Mouse (Mus musculus): ENCODE results near the gene Lipo4. TPM values are rescaled to one million over a fixed set of nuclear protein-coding genes. Genes with fewer than 3 reads are reported as not detected.
"Not testable (repeated sequence)": the region's sequence is repeated elsewhere in the genome, so short reads cannot be mapped to it uniquely, and the experiment has no call there.

Lipo4 gene
- not detected in 2 replicates for polyA plus RNA-seq (2012; ENCODE audit: insufficient read depth, insufficient read length, missing spikeins)

DNA sequence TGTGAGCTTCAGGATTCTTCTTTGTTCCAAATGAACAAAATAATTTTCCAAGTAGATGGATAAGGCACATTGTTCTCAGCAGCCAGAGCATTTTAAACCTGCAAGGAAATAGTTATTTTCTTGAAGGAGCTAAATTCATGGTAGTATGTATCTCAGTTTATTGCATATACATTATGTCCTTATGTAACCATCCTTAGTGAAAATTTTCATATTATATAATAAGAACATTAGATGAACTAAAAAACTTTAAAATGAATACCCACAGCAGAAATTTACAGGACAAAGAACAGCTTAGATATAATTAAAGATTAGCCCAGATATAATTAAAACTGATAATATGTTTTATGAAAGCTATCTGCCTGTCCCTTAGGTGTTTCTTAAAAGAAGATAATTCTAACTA, at the start of gene Lipo4:
Lipo4 (minus strand) TSS at position 101 of the 400 bp plus-strand sequence.
- H3K4me3 ChIP-seq (ENCODE audit: insufficient read depth, low read depth, low read length), result no peak within 1 kb of the TSS
- no peaks in the 10 kb centered on the region for H3K4me1 ChIP-seq (ENCODE audit: control insufficient read depth, insufficient read depth, insufficient read length, low read length)
- H3K27ac ChIP-seq (replicated peaks; ENCODE audit: low read depth, low read length), result no peak within 1 kb of the TSS

DNA sequence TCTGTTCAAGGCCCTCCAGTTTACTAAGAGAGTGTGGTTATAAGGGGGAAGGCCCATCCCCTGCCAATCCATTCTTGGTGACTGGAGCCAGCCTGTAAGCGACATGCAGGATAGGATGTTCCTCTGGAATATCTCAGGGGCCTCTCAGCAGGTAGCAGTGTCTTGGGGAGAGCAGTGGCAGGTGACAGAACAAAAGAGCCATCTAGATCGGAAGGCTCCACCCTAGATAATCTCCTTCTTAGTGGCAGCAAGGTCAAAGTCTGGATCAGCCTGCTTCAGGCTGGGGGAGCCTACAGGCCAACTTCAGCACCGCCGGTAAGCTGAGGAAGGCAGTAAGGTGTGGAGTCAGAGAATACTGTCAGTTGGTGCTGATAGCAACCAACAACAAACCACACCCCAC, 61.2 kb downstream of the Lipo4 start:
- H3K4me1 ChIP-seq (ENCODE audit: control insufficient read depth, insufficient read depth, insufficient read length, low read length); H3K4me3 ChIP-seq (ENCODE audit: insufficient read depth, low read depth, low read length); H3K27ac ChIP-seq (replicated peaks; ENCODE audit: low read depth, low read length): not testable (repeated sequence)

DNA sequence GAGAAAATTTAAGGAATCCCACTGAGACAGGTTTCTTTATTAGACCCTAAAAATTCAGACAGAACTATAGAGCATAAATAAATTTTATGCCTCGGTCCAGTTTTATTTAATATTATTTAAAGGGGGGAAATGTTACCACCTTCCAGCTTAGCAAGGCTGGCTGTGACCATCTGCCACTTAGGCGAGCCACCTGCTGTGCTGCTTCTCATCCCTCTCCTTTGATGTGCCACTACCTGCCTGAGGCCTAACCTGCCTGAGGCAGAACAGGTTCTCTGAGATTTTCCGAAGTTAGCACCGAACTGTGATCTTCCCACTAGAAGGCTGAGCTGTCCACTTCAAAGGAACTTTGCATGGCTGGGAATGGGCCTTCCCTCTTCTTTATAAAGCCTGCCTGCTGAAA, 63.9 kb downstream of the Lipo4 start:
- Histone ChIP-seq H3K4me1 (ENCODE audit: control insufficient read depth, insufficient read depth, insufficient read length, low read length) (no peaks in the 10 kb centered on the region), H3K4me3 (ENCODE audit: insufficient read depth, low read depth, low read length) (no peak overlapping the region), H3K27ac (replicated peaks; ENCODE audit: low read depth, low read length) (no peak overlapping the region)

Other genes with a start within 250 kb of the Lipo4 start
- 3.8 and 4.5 TPM in 2 replicates for gene Rnls, start 125.5 kb downstream of the Lipo4 start, polyA plus RNA-seq (2012; ENCODE audit: insufficient read depth, insufficient read length, missing spikeins)
- gene Gm8978, start 107.5 kb upstream of the Lipo4 start, polyA plus RNA-seq (2012; ENCODE audit: insufficient read depth, insufficient read length, missing spikeins), result not detected in 2 replicates
- gene Lipo2, start 233.6 kb upstream of the Lipo4 start, polyA plus RNA-seq (2012; ENCODE audit: insufficient read depth, insufficient read length, missing spikeins), result not detected in 2 replicates
- gene Lipo3, start 244.2 kb upstream of the Lipo4 start, polyA plus RNA-seq (2012; ENCODE audit: insufficient read depth, insufficient read length, missing spikeins), result 12.1 and 16.7 TPM in 2 replicates

Measured in brown adipose tissue, adult 24 weeks (tissue).